Mouse (Mus musculus): ENCODE results near the gene Igf2.

Igf2 gene

DNA sequence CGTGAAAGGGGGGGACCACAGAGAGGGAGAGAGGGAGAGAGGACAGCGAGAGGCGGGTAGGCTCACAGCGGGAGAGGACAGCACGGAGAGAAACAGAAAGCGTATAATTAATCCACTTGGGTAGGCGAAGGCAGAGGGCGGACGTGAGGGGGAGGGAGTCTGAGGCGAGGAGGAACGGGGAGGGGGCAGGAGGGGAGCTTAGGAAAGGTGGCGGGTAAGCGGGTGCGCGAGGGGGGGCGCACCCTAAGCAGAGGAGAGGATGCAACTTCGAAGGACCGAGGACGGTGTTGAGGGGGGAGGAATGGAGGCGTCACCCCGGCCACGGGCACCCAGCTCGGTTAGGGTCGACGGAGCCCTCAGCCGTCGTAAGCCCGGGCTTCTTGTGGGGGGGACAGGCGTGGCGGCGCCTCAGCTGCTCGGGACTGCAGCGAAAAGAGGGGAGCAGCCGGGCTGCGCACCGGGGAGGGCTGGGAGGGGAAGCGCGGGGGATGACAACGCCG, 7.9 kb downstream of the Igf2 start:
- no peak for DNase-seq

DNA sequence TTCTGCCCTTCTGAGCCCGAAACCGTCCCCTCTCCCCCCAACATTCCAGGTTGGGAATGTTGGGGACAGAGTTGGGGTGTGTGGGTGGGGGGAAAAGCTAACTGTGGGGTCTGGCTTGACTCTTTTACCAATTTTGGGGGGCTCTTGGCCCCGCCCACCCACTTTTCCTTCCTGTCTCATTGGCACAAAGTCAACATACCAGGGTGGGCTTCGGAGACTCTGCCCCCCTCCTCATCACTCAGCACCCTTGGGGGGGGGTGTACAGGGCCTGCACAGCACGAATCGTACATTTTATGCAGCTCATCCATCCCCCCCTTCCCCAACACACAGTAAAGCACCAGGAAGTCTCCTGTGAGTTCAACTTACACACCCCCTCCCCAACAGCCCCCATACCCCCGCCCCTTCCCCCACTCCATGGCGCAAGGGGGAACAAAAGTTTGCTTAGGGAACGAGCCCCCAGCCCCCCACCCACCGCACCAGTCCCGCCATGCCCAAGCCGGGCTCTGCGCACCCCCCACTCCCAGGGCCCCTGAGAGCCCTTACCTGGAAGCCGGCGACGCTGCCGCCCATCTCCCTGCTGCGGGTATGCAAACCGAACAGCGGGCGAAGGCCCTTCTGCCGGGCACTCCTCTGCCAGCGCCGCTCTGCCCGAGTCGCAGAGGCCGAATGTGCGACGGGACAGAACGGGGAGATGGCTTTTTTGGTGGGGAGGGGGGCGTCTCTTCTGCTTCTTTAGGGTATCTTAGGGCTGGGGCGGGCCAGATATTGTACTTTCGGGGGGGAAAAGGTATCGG, 8.6 kb downstream of the Igf2 start:
- DNase-seq, result no peak

DNA sequence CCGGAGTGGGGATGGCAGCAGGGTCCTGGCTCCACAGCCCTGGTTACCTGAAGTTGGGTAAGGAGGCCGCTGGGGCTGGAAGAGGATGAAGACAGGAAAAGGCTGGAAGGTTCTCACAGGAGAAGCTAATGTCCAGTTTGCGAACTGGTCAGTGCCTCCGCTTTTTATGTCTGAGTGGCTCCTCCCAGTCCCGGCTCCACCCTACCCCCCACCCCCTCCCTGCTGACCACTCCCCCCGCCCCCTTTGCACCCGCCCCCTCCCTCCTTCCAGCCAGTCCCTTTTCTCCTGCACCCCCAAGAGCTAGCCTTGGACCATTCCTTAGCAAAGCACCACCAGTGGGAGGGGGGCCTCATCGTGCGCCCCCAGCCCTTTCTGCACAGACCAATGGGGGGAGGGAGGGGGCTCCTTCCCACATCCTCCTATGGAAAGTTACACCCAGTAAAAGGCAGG, 9.2 kb downstream of the Igf2 start:
- no peak for DNase-seq

DNA sequence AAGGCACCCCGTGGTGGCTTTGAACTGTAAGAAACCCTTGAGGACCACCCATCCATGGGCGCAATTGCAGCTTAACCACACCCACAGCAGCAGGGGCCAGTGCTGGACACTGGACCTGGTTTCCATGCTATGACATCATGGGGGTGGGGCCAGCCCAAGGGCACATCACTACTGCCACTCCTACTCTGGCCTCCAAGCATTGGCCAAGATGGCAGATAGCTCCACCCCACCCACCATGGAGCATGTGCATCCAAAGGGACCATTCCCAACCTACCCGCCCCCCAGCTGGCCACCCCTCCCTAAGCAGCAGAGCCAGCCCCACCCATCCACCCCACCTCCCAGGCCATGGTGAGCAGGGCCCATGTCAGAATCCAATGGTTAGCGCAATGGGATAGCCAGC, 10.6 kb downstream of the Igf2 start:
- DNase-seq, result no peak

DNA sequence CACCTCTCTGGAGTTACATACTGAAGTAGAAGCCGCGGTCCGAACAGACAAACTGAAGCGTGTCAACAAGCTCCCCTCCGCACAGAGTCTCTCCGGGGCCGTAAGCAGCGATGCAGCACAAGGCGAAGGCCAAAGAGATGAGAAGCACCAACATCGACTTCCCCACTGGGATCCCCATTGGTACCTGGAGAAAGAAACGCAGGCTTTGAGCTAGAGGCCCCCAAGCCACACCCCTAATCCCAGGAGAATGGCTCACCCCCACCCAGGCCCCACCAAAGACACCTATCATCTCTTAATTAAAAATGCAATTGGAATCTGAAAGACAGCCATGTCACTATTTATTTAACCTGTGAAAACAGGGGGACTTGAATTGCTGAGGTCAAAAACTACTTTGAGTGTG, 11.0 kb downstream of the Igf2 start:
- DNase-seq, result no peak

DNA sequence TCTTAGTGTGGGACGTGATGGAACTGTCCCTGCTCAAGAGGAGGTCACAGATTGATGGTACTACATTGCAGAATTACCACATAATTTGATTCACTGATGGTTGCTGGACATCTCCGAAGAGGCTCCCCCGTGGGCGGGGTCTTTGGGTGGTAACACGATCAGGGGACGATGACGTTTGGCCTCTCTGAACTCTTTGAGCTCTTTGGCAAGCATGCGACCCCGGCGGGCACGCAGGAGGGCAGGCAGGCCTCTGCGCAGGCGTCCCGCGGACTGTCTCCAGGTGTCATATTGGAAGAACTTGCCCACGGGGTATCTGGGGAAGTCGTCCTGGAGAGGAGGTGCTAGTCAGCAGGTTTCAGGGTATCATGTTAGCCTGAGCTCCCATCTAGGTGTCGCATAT, 12.9 kb downstream of the Igf2 start:
- DNase-seq, result no peak

DNA sequence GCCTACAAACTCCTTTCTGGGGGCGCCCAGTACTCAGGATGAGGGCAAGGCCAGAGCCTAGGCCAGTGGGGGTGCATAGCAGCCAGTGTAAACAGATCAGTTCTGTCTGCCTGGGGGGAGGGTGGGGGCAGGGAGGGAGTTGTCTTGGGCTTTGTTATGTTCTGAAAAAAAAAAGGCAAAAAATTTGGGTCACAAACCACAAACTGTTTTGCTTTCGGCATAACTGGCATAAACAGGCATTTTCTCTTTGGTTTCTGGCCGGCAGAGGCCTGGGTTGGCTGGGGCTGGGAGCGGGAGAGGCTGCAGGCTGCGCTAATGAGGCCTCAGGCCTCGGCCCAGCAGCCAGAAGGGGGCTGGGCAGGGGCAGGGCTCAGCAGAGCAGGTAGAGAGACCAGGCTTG, 19.9 kb downstream of the Igf2 start:
- DNase-seq, result no peak

DNA sequence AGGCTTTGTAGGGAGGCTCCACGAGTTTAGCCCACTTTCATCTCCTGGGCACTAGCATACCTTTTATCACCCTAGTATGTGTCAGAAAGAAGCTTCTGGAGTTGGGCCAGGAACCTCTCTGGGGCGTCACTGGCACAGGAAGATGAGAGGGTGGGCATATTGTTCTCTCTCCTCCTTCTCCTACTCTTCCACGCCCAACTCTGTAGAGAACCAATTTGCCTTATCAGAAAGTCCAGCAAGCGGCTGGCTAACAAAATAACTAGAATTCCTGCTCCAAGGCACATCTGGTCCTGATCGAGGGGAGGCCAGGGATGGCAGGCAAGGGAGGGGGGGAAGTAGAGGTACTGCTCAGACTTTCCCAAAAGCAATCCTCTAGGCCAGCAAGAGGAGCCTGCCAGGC, 21.6 kb downstream of the Igf2 start:
- DNase-seq, result no peak

DNA sequence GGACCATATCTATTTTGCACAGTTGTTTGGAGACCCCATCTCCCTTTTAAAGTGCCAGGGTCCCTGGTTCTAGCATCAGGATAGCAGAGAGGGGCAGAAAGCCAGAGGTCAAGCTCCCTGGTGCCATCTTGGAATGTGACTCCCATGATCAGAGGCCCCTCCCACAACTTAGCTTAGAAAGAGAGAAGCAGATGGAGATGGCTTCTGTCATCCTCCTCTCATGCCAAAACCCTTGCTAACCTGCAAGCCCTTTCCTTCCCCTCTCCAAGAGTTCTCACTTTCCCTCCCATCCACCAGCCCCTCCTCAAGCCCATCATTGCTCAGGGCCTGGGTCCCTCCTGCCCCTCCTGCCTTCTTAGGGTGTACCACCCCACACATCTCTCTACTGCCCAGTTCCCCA, 30.4 kb downstream of the Igf2 start:
- peak; percentile 22 for DNase-seq

DNA sequence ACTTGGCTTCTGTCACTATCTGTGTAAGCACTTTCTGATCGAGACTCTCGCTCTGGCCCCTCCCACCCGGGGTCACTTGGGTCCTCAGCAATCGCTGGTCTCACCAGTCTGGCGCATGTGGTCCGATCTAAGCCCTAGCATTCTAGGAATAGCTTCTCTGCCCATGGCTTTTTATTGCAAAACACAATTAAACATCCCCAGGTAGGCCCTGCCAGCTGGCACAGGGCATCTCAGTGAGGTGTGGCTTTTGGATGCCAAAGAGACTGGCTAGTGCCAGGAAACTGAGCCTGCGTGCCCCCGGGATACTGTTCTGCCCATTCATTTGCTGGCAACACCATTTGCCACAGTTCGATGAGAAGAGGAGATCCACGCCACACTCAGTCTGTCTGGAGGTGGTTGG, 35.9 kb downstream of the Igf2 start:
- peak; percentile 83 for DNase-seq

DNA sequence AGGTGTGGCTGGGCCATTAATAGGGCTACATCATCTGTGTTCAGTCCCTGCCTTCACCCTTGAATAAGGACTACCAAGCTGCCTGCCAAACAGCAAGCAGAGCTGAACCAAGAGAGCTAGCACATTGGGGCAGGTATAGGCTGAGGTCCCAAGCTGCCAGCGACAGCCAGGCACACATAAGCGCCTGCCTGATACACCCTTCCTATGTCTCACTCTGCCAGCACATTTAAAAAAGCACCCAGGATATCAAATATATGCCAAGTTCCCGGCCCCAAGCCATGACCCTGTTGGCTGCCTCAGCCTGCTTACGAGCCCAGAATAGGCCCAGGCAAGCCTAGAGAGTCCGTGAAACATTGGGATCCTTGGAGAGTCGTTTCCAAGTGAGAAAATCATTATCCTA, 36.8 kb downstream of the Igf2 start:
- no peak for DNase-seq

DNA sequence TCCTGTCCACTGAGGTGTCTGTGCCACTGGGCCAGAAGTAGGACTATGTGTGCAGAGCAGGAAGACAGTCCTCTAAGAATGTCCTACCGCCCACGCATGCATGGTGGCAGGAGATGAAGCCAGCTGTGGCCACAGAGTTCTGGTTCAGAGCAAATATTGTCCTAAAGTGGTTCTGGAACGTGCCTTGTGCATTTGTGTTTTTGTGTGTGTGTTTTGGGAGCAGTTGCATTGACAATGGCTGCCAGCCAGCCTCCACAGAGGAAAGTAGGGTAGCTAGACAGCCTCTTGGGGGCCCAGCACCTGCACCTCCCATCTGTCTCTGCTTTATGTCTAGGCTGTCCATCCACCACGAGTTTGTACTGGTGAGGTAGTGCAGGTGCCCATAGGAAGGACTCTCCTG, 44.4 kb downstream of the Igf2 start:
- DNase-seq, result no peak

DNA sequence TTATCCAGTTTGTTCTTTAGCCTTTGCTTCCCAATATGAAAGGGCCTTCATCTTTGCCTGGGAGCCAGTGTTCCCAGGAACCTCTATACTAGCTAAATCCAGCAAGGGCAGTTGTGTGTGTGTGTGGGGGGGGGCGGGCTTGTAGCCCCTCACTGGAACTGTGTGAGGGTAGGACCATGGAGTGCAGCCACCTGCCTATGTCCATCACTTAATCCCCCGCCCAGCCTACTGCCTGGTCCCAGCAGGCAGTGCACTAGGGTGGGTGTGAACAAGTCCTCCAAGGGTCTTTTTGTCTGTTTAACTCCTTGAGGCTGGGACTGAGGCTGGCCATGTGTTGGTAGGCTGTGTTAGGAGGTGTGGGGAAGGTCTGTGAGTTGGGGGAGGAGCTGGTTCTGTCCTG, 53.5 kb downstream of the Igf2 start:
- no peak for DNase-seq

DNA sequence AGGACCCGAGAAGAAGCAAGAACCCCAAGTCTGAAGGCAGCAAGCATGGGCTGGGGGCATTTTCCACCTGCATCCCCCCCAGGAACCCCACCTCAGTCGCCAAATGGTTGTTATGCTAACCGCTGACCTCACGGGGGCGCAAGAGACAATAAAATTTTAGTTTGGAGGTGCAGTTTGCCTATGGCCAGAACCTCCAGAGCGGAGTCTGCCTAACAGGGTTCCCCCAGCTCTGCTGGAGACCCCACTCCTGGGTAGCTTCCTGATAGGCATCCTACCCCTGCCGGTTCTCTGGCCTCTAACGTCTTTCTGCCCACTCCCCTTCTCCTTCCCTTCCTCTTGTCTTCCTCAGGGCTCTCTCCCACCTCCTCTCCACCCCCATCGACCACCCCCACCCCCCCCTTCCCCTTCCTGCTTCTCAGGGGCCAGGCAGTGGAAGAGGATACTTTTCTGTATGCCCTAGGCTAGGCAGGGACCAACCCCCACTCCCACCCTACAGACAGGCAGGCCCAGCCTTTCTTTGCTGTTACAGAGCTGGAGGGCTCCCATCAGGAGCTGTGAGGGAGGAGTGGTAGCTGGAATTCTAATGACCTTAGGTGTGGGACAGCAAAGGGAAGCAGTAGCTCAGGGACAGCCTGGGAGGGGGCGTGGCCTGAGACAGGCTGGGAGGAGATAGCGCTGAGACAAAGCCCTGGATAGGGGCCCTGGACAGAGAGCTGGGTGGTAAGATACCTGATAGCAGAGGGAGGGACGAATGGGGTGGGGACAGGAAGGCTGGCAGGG, 55.8 kb downstream of the Igf2 start:
- DNase-seq, result peak; percentile 28

DNA sequence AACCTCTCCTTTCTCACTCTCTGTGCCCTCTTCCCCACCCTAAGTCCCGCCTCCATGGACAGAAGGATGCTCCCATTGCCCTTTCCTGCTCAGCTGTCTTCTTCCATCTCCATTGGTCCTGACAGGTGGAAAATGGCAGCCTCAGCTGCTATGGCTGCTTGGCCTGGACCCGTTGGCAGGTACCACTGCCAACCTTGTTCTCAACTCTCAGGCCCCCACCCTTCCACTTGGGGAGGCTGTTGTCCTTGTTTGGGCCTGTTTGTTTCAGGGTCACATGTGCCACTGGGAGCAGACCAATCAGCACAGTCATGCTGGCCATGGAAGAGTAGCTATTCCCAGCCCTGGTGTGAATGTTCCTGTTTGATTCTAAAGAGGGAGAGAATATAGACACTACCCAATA, 65.7 kb downstream of the Igf2 start:
- no peak for DNase-seq

Data from cerebellum, adult 11-12 months (tissue).